Mouse (Mus musculus) brain, embryonic 14.5 days (tissue): ENCODE results near the gene Eif2a.

Experiments used
- CTCF ChIP-seq: fragments of 200-500 bp; IDR thresholded peaks from 2 replicates; pipeline ENCODE4 v1.5.1; 2012; ENCODE audit warnings: inconsistent platforms, mild to moderate bottlenecking, moderate library complexity, borderline replicate concordance; ENCODE audit not compliant: insufficient read depth, insufficient read length; ENCODE audit errors: extremely low read depth
- POLR2A ChIP-seq: fragments of 200-500 bp; IDR thresholded peaks from 2 replicates; pipeline ENCODE4 v1.6.1; 2012; ENCODE audit warnings: mild to moderate bottlenecking, inconsistent platforms, borderline replicate concordance; ENCODE audit not compliant: poor library complexity, insufficient read depth, insufficient read length, severe bottlenecking; ENCODE audit errors: extremely low read depth

GRCm38 (mm10) chr3:58576137-58577066, 50.8 kb downstream of the Eif2a start, which contains the start of gene Selenot:
- TF ChIP-seq POLR2A (peak; percentile 92; the same call in 1 of the 2 replicates), CTCF (no peak)
